Mouse (Mus musculus): Measurements from ENCODE around the gene Gm20388.

The Gm20388 gene

DNA sequence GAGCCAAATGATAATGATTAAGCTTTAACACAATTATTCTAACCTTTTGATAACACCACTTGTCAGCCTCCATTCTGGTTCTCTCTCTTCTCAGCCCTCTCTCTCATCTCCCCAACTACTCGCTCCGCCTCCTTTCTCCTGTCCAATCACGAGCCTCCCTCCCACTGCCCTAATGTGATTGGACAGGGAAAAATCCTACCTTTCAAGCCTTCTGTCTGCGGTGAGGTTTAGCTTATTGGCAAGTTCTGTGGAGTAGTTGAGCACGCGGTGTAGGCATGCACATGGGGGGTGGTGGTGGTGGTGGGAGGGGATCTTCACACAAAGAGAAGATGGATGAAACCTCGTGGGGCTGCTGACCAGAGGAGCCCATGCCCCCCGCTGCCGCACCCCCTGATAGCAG, 102.3 kb downstream of the Gm20388 start:
- DNase-seq (ENCODE audit: low spot score): no peak

DNA sequence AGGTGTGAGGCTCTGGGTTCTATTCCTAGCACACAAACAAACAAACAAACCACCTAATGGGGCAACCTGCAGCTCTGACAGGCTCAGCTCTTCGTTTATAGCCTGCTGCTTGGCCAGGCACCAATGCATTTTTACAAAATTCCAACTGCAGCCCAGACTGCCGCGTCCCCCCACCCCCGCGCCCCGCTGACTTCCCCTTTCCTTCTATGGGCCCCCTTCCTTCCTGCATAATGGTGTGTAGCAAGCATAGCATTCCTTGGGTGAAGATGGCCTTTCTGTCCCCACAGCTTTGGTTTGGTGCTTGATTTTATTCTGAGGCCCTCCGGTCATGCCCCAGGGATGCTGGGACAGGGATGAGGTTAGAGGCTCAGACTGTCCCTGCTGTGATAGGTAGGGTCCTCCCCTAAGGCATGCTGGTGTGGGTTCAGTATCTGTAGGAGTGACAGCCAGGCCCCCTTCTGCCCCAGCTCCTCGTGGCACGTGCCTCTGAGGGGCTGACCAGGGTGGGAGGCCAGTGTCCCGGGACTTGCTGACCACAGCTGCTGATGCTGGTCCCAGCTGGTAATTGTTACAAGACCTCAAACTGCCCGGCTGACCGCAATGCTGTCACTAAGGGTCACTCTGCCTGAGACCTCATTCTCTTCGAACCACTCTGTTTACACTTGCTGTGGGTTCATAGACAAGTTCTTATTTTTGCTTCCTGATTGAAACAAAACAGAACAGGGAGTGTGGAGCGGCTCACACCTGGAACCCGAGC, 103.8 kb downstream of the Gm20388 start:
- DNase-seq (ENCODE audit: low spot score): no peak

DNA sequence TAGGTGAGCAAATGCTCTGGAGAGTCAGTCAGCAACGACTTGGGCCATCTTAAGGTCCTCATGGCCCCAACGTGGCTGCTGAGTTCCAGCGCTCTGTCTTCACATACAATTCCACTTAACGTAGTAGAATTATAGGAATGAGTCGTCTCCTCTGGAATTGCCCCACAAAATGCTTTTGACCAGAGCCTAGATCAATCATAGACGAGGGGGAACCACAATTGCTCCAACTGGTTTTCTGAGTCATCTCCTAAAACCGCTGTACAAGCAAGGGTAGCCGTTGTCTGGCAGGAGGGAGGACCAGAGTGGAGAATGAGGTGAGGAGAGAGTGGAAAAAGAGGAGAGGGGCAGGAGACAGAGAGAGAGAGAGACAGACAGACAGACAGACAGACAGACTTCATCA, 105.3 kb downstream of the Gm20388 start:
- DNase-seq (ENCODE audit: low spot score): no peak

DNA sequence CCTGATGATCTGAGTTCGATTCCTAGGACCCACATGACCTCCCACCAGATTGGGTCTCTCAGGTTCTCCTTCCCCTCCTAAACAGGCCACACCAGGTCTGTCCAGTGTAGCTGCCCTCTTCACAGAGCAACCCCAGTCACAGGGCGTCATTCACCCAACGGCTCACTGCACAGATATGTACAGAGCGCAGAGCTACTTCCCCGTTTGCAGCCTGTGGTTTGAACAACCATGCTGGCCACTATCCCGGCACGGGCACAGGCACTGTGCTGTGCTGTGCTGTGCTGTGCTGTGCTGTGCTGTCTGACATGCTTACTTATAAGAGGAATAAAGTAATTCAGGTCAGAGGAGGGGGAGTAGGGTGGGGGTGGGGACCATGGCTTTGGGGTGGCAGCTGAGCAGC, 105.8 kb downstream of the Gm20388 start:
- no peak for DNase-seq (ENCODE audit: low spot score)

DNA sequence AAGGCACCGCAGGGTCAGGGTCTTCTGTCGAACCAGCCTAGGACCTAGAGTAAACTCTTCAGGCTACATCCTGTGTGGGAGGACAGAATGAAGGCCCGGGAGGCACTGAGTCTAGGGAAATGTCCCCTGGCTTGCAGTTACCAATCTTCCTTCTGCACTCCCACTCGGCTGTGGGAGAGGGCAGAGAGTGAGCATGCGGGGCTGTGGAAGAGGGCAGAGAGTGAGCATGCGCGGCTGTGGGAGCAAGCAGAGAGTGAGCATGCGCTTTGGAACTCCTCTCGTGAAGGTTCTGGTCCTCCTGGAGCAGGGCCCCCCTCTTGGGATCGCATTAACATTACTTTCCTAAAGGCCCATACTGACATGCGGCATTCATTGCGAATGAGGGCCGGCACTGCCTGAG, 106.7 kb downstream of the Gm20388 start:
- DNase-seq (ENCODE audit: low spot score): no peak

DNA sequence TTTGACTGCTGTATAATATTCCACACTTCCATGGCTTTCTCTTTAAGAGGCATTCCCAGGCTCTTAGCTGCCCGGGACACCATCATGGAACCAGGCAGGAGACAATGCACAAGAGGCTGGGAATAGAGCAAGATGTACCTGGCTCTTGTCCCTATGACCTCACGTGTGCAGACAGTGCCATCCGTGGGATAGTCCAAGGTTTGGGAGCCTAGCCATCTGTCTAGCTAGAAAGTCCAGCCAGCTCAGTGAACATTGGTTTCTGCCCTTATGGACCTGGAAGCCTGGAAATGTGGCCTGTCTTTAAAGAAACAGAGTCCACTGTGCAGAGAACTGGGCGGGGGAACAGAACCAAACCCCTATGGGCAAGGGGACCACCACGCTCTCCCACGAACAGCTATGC, 107.1 kb downstream of the Gm20388 start:
- DNase-seq (ENCODE audit: low spot score): no peak

DNA sequence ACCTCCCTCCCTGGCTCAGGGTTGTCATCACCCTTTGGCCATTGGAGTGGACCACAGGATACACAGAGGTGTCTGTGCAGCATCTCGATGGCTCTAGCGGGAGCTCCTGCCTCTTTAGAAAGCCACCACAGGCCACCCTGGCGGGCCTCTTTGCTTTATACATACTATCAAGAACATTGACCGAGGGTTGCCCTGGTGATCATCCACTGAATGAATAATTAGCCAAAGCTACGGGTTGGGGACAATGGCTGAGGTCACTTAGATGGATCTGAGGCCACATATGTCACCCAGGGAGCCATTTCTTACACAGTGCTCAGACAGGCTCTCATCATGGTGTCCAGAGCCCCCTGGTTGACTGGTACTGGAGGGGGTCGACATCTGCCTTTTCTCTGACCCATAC, 107.7 kb downstream of the Gm20388 start:
- DNase-seq (ENCODE audit: low spot score): no peak

DNA sequence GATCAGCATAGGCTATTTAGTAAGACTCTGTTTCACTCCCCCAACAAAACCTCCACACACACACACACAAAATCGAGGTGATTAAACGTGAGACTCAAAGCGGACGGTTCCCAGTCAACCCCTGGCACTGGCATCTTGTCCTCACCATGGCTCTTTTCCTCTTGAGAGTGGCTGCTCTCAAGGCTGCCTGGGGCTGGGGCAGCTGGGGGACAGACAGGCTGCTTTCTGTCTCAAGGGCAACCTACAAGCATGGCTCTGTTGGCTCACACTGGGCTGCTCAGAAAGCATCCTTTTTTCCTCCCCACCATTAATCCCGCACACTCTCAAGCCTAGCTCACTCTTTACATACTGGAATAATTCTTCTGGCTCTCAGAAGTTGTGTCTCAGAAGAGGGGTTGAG, 108.7 kb downstream of the Gm20388 start:
- DNase-seq (ENCODE audit: low spot score): no peak

DNA sequence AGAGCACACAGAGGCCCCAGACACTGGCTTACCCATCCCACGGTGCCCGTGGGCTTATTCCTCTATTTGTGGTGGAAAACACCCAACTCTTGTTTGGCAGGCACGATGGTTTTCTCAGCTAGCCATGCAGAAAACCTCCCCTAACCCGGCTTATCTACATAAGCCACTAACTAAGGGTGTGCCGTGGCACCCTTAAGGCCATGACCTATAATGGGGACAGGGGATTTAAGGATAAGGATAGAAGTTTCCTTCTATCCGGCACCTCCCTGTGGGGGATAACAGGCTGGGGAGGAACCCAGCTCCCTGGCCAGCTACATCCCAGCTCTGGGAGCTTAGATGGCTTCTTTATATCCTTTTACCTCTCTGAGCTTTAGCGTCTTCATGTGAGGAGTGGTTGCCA, 109.7 kb downstream of the Gm20388 start:
- DNase-seq (ENCODE audit: low spot score): no peak

DNA sequence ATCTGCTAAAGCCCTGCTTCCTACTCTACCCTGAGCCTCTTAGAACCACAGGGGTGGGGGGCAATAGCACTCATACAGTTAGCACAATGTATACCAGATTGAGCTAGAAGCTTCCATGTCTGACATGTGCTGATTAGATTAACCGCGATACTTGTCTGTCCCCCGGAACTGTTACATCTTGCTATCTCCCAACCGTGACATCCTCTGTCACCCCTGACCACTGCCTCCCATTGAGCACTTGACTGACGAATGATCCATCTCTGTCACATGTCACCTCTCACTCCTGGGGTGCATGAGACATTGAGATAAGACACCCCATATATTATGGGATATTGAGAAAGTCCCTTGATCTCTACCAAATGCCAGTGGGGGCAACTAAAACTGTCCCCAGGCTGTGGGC, 115.6 kb downstream of the Gm20388 start:
- DNase-seq (ENCODE audit: low spot score): no peak

DNA sequence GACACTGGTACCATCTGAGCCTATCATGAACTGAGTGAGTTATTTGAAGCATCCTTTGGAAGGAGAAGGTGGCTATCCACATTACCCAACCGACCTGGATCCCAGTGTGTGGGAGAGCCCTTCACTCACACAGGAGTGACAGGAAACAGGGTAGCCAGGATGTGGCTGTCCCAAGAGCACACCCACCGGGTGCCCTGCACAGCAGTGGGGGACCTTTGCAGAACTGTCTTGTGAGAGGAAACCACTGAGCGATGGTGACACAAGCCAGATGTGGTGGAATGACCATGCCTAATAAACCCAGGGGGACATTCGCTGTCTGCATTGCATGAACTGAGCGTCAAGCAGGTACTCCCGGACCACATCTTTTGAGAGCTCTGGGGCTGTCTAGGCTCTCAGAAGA, 116.3 kb downstream of the Gm20388 start:
- DNase-seq (ENCODE audit: low spot score): no peak

DNA sequence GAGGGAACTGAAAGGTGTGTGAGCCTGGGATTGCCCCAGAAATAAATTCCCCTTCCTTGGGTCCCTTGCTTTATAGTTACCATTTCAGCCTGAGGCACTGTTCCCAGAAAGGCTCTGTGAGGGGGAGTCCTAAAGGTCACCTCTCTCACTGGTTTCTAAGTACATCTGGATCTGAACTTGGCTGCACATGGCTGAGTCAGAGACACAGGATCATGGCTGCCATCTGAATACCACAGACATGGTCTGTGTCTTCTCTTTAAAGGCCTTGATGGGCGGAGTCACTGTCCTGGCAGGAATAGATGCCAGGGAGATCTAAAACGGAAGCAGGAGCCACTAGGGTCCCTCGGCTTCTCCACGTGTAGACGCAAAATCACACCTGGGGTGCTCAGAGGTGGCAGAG, 119.8 kb downstream of the Gm20388 start:
- DNase-seq (ENCODE audit: low spot score): no peak

DNA sequence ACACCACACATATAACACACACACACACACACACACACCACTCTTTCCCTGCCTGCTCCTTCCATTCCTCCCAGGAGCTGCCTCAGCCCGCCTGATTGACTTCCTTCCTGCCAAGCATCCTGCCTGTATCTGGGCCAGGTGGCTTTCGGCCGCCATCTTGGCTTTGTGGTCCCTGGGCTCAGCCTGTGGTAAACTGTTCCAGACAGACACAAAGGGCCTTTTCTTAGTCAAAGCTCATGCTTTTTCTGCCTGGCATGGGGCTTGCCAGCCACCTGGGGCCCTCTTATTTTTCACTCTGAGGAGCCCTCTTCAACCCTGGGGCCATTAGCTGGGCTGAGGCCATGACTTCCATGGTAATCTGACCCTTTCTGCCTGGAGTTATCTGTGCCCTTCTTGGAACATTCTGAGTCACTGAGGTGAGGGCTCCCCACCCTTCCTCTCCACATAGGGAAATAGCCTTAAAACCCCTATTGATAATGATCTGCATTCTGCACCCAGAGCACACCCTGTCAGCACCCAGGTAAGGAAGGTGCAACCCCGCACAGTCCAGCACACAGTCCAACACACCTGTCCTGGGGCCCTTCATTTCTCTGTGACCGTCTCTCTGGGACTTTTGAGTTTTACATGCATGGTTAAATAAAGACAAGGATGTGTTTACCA, 122.0 kb downstream of the Gm20388 start:
- DNase-seq (ENCODE audit: low spot score): no peak

DNA sequence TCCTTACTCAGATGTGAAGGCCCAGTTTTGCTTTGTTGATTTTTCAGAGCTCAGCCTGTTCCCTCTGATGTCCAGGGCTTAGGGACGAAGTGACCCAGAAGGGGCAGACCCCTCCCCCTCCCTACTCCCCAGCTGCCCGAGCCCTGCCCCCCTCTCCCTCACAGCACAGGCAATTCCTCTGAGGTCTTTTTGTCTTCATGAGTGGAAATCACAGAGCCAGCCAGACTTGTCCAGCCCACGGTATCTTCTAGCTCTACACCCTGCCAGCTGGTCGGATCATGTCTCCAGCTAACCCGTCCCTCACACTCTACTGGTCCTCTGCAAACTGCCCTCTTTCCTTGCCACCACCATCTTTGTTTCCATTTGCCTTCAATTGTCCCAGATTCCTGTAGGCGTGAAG, 123.8 kb downstream of the Gm20388 start:
- peak; percentile 47 for DNase-seq (ENCODE audit: low spot score)

DNA sequence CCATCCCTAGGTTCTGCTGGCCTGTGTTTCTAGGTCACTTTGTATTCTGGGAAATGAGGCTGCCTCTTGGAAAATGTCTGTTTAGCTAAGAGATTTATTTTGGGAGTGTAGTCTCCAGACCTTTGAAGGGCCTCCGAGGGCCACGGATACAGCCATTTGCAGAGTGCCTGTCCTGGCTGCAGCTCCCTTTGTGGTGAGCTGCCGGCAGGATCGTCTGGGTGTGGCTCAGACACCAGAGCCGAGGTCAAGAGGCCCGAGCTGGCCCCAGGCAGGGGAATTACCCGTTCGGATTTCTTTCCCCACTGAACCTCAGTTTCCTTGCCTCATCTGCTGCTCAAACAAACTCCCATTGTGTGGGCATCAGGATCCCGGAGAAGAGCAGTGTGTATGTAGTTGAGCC, 125.5 kb downstream of the Gm20388 start:
- DNase-seq (ENCODE audit: low spot score): no peak

DNA sequence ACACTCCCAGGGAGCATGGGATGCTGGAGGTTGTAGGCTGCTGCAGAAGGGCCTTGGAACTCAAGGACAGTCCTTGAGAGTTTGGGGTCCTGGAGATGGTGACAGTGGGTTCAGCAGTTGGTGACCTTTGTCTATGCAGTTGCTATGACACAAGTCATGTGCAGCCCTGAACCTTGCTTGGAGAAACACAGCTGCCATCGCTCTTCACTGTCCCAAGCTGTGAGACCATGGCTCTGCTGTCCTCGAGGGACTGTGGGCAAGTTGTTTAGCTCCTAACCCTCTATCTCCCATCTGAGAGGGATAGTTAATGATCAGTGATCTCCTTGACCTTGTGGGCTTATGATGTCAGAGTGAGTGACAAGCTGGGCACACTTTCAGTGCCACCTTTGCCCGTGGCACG, 125.9 kb downstream of the Gm20388 start:
- DNase-seq (ENCODE audit: low spot score): no peak

DNA sequence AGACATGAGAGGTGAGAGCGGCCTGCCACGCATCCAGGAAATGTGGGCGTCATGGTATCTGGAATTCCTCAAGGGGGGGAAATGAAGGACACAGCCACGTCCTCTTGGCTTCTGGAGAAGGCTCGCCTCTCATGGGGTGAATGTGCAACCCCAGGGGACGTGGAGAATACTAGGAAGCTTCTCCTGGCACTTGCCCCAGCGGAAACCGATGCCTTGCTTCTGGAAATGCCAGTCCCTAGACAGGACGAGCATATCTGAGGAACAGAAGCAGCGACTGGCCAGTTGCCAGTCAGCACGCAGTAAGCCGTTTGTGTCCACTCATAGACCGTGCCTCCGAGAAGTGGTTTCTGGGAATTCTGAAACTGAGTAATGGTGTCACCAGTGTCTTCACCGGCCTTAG, 126.6 kb downstream of the Gm20388 start:
- no peak for DNase-seq (ENCODE audit: low spot score)

DNA sequence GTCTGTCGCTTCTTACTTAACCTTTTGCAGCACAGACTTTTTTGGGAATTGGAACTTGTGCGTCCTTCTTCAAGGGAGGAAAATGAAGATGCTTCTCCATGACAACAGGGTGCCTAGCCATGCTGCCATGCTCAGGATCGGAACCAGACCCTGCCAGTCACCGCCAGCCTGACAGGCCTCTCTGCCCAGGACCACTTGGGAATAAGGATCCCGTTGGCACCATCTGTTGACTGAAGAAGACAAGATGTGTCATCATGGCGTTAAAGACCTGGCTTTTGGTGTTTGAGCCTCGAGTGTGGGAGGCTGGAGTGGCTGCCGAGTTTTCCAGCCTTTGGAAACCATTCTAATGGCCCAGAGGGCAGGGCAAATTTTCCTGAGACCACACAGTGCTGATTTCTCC, 127.0 kb downstream of the Gm20388 start:
- no peak for DNase-seq (ENCODE audit: low spot score)

DNA sequence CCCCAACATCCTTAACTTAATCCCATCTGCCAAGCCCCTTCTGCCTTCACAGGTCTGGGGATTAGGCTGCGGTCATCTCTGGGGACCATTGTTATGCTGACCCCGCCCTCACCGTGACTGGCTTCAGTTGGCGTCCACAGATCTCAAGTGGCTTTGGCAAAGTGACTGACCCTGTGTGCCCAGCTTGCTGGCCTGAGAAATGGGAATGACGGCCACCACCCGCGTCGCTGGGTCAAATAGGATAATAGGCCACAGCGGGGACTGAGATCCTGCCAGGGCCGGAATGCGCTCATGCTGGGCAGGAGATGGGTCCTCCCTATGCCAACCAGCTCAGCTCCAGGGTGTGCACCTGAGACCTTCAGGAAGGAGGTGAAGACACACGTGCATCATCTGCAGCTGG, 128.1 kb downstream of the Gm20388 start:
- DNase-seq (ENCODE audit: low spot score): no peak

DNA sequence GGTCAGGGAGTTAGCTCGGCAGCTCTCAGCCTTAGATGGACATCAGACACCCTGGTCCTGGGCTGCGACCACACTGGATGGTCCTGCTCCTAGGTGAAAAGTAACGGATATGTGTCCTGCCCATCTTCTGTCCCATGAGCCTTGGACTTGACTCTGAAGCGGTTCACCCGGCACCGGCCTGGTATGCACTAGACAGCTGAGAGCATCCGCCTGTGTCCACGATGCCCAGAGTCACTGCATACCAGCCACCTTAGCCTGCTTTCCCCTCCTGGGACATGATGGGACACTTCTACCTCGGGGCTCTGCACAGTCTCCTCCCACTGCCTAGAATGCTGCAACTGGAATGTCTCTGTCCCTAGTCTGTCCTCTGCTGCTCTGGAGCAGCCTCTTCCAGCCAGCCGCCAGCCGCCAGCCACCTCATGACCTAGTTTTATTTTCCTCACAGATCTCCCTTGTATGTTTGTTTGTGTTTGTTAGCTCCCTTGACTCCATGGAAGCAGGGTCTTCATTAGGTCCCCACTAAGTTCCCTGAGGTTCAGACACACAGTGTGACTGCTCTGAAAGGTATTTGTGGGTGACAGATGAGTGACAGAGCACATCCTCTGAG, 128.8 kb downstream of the Gm20388 start:
- no peak for DNase-seq (ENCODE audit: low spot score)

DNA sequence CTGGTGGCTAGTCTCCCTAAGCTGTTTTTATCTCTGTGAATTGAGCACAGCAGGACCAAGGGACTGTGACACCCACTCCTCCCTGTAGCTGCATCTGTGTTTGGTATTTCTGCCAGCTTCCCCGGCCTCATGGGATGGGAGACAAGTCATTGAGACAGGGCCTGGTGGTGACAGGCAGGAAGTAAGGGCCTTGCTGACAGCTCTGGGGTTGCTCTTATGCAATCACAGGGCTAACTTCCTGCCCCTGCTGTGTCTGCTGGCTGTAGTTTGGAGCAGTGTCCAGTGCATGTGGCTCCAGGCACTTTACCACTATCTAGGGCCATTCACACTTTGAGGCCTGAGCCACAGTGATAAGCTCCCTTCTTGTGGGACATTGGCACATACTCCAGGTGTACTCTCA, 130.2 kb downstream of the Gm20388 start:
- DNase-seq (ENCODE audit: low spot score): no peak

DNA sequence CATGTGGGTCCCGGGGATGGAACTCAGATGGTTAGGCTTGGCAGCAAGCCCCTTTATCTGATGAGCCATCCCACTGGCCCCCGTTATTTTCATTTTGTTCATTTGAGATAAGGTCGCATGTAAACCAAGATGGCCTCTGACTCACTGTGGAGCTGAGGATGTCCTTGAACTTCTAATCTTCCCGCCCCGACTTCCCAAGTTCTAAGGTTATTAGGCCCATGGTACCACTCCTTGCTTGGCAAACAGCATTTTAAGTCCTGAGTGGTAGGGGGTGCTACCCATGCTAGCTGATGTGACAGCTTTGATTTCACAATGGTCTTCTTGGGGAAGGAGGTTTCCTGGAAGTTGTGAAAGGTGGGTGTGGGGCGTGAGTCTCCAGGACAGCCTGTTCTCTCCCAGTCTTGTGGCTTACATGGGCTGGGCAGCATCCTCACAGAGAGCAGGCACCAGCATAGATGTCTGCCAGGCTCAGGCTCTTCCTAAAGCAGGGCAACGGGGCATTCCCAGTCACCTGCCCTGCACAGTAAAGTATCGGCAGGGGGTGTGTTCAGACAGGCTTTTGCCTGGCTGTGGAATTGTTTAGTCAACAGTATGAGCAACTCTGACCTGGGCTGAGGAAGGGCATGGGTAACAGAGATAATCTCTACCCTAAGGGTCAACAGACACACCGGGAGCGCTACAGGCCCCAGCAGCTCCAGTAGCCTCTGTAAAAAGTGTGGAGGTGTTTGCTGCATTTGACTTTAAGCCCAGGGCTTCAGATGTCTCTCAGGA, 132.1 kb downstream of the Gm20388 start:
- no peak for DNase-seq (ENCODE audit: low spot score)

DNA sequence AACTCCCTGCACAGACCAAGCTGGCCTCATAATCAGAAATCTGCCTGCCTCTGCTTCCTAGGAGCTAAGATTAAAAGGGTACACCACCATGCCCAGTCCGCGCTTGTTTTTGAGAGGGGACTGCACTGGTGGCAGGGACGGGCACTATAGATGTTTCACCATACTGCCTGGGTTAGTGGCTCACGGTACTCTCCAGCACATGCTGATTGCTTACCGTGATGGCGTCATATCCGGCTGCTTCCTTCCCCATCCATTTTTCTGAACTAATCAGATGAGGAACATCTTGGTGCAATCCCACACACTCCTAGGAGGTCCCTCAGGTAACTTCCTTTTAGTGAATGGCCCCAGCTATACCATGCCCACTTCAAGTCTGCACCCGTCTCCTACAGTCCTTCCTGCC, 134.3 kb downstream of the Gm20388 start:
- no peak for DNase-seq (ENCODE audit: low spot score)
